Mouse (Mus musculus): ENCODE results near the gene Skp2. TPM values are rescaled to one million over a fixed set of nuclear protein-coding genes. Genes with fewer than 3 reads are reported as not detected.

Skp2 gene
- polyA plus RNA-seq, 1 experiment from 2014 or later = 121 TPM

GRCm38 (mm10) chr15:9074139-9074538, 81.1 kb downstream of the Skp2 start:
- Histone ChIP-seq H3K27ac (ENCODE audit: low read depth, low read length) (no peak overlapping the region), H3K36me3 (ENCODE audit: control insufficient read depth, insufficient read depth, low read length) (no peaks in the 10 kb centered on the region), H3K4me1 (ENCODE audit: control insufficient read depth, insufficient read depth, low read length) (peaks cover 37% of the 10 kb centered on the region), H3K27me3 (ENCODE audit: control insufficient read depth, insufficient read depth, low read length) (no peaks in the 10 kb centered on the region), H3K9me3 (ENCODE audit: control insufficient read depth, low read length) (no peaks in the 10 kb centered on the region), H3K4me2 (no peak overlapping the region), H3K4me3 (ENCODE audit: low read depth, low read length) (no peak overlapping the region), H3K9ac (ENCODE audit: low read length) (no peak overlapping the region)
- WGBS = 47% methylated on average over 2 of the region's 2 CpGs
- ATAC-seq (ENCODE audit: low FRiP score) (no peak), DNase-seq (ENCODE audit: low spot score, missing footprints) (no peak)

GRCm38 (mm10) chr15:9073684-9074083, 81.5 kb downstream of the Skp2 start:
- Histone ChIP-seq H3K4me1 (ENCODE audit: control insufficient read depth, insufficient read depth, low read length) (peaks cover 33% of the 10 kb centered on the region), H3K9ac (ENCODE audit: low read length) (no peak overlapping the region; the same call in 1 of the 2 replicates), H3K27me3 (ENCODE audit: control insufficient read depth, insufficient read depth, low read length) (no peaks in the 10 kb centered on the region), H3K4me3 (ENCODE audit: low read depth, low read length) (no peak overlapping the region), H3K9me3 (ENCODE audit: control insufficient read depth, low read length) (no peaks in the 10 kb centered on the region), H3K27ac (ENCODE audit: low read depth, low read length) (no peak overlapping the region), H3K4me2 (peak overlapping the region; percentile 67), H3K36me3 (ENCODE audit: control insufficient read depth, insufficient read depth, low read length) (no peaks in the 10 kb centered on the region)
- WGBS = 77% methylated on average over 5 of the region's 5 CpGs
- DNase-seq (ENCODE audit: low spot score, missing footprints) (no peak), ATAC-seq (ENCODE audit: low FRiP score) (no peak)

GRCm38 (mm10) chr15:9073067-9073608, 82.1 kb downstream of the Skp2 start:
- Histone ChIP-seq H3K36me3 (ENCODE audit: control insufficient read depth, insufficient read depth, low read length) (no peaks in the 10 kb centered on the region), H3K4me2 (peak overlapping the region; percentile 67), H3K27ac (ENCODE audit: low read depth, low read length) (no peak overlapping the region), H3K4me1 (ENCODE audit: control insufficient read depth, insufficient read depth, low read length) (peaks cover 32% of the 10 kb centered on the region), H3K9me3 (ENCODE audit: control insufficient read depth, low read length) (no peaks in the 10 kb centered on the region), H3K9ac (ENCODE audit: low read length) (no peak overlapping the region; the same call in 1 of the 2 replicates), H3K4me3 (ENCODE audit: low read depth, low read length) (peak overlapping the region; percentile 89; the same call in 1 of the 2 replicates), H3K27me3 (ENCODE audit: control insufficient read depth, insufficient read depth, low read length) (no peaks in the 10 kb centered on the region)
- WGBS = 55% methylated on average over 12 of the region's 12 CpGs
- ATAC-seq (ENCODE audit: low FRiP score) (no peak), DNase-seq (ENCODE audit: low spot score, missing footprints) (no peak)

GRCm38 (mm10) chr15:9072630-9073029, 82.6 kb downstream of the Skp2 start:
- Histone ChIP-seq H3K4me2 (peak overlapping the region; percentile 67), H3K4me1 (ENCODE audit: control insufficient read depth, insufficient read depth, low read length) (peaks cover 32% of the 10 kb centered on the region), H3K36me3 (ENCODE audit: control insufficient read depth, insufficient read depth, low read length) (no peaks in the 10 kb centered on the region), H3K27me3 (ENCODE audit: control insufficient read depth, insufficient read depth, low read length) (no peaks in the 10 kb centered on the region), H3K4me3 (ENCODE audit: low read depth, low read length) (peak overlapping the region; percentile 89), H3K9ac (ENCODE audit: low read length) (peak overlapping the region; percentile 91), H3K27ac (ENCODE audit: low read depth, low read length) (no peak overlapping the region), H3K9me3 (ENCODE audit: control insufficient read depth, low read length) (no peaks in the 10 kb centered on the region)
- DNase-seq (ENCODE audit: low spot score, missing footprints) (no peak), ATAC-seq (ENCODE audit: low FRiP score) (no peak)
- WGBS = 41% methylated on average over 5 of the region's 5 CpGs

GRCm38 (mm10) chr15:9071556-9072544, 83.4 kb downstream of the Skp2 start:
- Histone ChIP-seq H3K36me3 (ENCODE audit: control insufficient read depth, insufficient read depth, low read length) (no peaks in the 10 kb centered on the region), H3K27me3 (ENCODE audit: control insufficient read depth, insufficient read depth, low read length) (no peaks in the 10 kb centered on the region), H3K4me1 (ENCODE audit: control insufficient read depth, insufficient read depth, low read length) (peaks cover 32% of the 10 kb centered on the region), H3K4me2 (peak overlapping the region; percentile 67), H3K27ac (ENCODE audit: low read depth, low read length) (peak overlapping the region; percentile 32), H3K4me3 (ENCODE audit: low read depth, low read length) (peak overlapping the region; percentile 89), H3K9me3 (ENCODE audit: control insufficient read depth, low read length) (no peaks in the 10 kb centered on the region), H3K9ac (ENCODE audit: low read length) (peak overlapping the region; percentile 91)
- DNase-seq (ENCODE audit: low spot score, missing footprints) = peak; percentile 95
- peak; percentile 43 for ATAC-seq (ENCODE audit: low FRiP score)
- under 1% methylated on average over 66 of the region's 66 CpGs for WGBS

- peak within 1 kb of the TSS; percentile 67 for H3K4me2 ChIP-seq
- H3K4me1 ChIP-seq (ENCODE audit: control insufficient read depth, insufficient read depth, low read length) = peaks cover 32% of the 10 kb centered on the region
- peak within 1 kb of the TSS; percentile 89 for H3K4me3 ChIP-seq (ENCODE audit: low read depth, low read length)
- H3K9ac ChIP-seq (ENCODE audit: low read length) = peak within 1 kb of the TSS; percentile 91
- ATAC-seq (ENCODE audit: low FRiP score) = peak; percentile 99
- H3K27ac ChIP-seq (ENCODE audit: low read depth, low read length) = peak within 1 kb of the TSS; percentile 85
- DNase-seq (ENCODE audit: low spot score, missing footprints) = peak; percentile 99
- under 1% methylated on average over 51 of the region's 54 CpGs for WGBS
- H3K9me3 ChIP-seq (ENCODE audit: control insufficient read depth, low read length) = no peaks in the 10 kb centered on the region
- no peaks in the 10 kb centered on the region for H3K27me3 ChIP-seq (ENCODE audit: control insufficient read depth, insufficient read depth, low read length)
- no peaks in the 10 kb centered on the region for H3K36me3 ChIP-seq (ENCODE audit: control insufficient read depth, insufficient read depth, low read length)
These were observed 84.2 kb downstream of the Skp2 start, which contains the start of gene Nadk2 for GRCm38 (mm10) chr15:9070912-9071555. Gene Nadk2 (plus strand): TSS chr15:9071260.

- Histone ChIP-seq H3K27ac (ENCODE audit: low read depth, low read length) (peak overlapping the region; percentile 85), H3K9ac (ENCODE audit: low read length) (peak overlapping the region; percentile 78), H3K4me1 (ENCODE audit: control insufficient read depth, insufficient read depth, low read length) (peaks cover 32% of the 10 kb centered on the region), H3K4me2 (peak overlapping the region; percentile 64), H3K4me3 (ENCODE audit: low read depth, low read length) (peak overlapping the region; percentile 89), H3K36me3 (ENCODE audit: control insufficient read depth, insufficient read depth, low read length) (no peaks in the 10 kb centered on the region), H3K27me3 (ENCODE audit: control insufficient read depth, insufficient read depth, low read length) (no peaks in the 10 kb centered on the region), H3K9me3 (ENCODE audit: control insufficient read depth, low read length) (no peaks in the 10 kb centered on the region)
- 0% methylated on average over 3 of the region's 3 CpGs for WGBS
- DNase-seq (ENCODE audit: low spot score, missing footprints) = peak; percentile 93
- ATAC-seq (ENCODE audit: low FRiP score) = no peak
These were observed 84.9 kb downstream of the Skp2 start for GRCm38 (mm10) chr15:9070353-9070752.

- Histone ChIP-seq H3K36me3 (ENCODE audit: control insufficient read depth, insufficient read depth, low read length) (no peaks in the 10 kb centered on the region), H3K27ac (ENCODE audit: low read depth, low read length) (no peak overlapping the region), H3K27me3 (ENCODE audit: control insufficient read depth, insufficient read depth, low read length) (no peaks in the 10 kb centered on the region), H3K4me1 (ENCODE audit: control insufficient read depth, insufficient read depth, low read length) (peaks cover 24% of the 10 kb centered on the region), H3K9ac (ENCODE audit: low read length) (no peak overlapping the region), H3K4me2 (no peak overlapping the region), H3K4me3 (ENCODE audit: low read depth, low read length) (no peak overlapping the region), H3K9me3 (ENCODE audit: control insufficient read depth, low read length) (no peaks in the 10 kb centered on the region)
- ATAC-seq (ENCODE audit: low FRiP score) = no peak
- 92% methylated on average over 4 of the region's 4 CpGs for WGBS
- DNase-seq (ENCODE audit: low spot score, missing footprints) = no peak
These were observed 86.3 kb downstream of the Skp2 start for GRCm38 (mm10) chr15:9068881-9069280.

All from midbrain, embryonic 11.5 days (tissue).